8 mouse cellular contexts compared by ENCODE assay signal in genomic region chr2:128817786-128818681, GRCm38 (mm10). TPM values are rescaled to one million over a fixed set of nuclear protein-coding genes. Genes with fewer than 3 reads are reported as not detected.
DNase-seq lines count a peak whose midpoint lies in the region; ATAC-seq and TF ChIP-seq lines count a peak whose summit lies in the region.

TSS of gene Tmem87b (plus strand) at chr2:128818118.

- peak within 1 kb of the TSS; percentile 91 for H3K4me3 ChIP-seq in bone marrow macrophage, adult 2 months (ENCODE audit: insufficient read depth, low read length)
- H3K4me3 ChIP-seq in embryonic fibroblast, embryonic 13.5 days (ENCODE audit: insufficient read depth, low read length) = peak within 1 kb of the TSS; percentile 83
- peak within 1 kb of the TSS; percentile 57 for H3K4me3 ChIP-seq in kidney, embryonic 14.5 days (ENCODE audit: low read length)
- peak within 1 kb of the TSS; percentile 73 for H3K4me3 ChIP-seq in limb, embryonic 15.5 days

- no peaks in the 10 kb centered on the region for H3K27me3 ChIP-seq in kidney, embryonic 14.5 days (ENCODE audit: control insufficient read depth, insufficient read depth, low read length)
- H3K27me3 ChIP-seq in limb, embryonic 15.5 days = no peaks in the 10 kb centered on the region

- TF ChIP-seq CTCF in bone marrow macrophage, adult 2 months (IDR thresholded peaks at IDR 0.05; ENCODE audit: low read depth, low read length) = no peak
- TF ChIP-seq CTCF in embryonic fibroblast, embryonic 13.5 days (IDR thresholded peaks at IDR 0.05; ENCODE audit: borderline replicate concordance, insufficient read depth, low read length) = no peak

- no peaks in the 10 kb centered on the region for H3K36me3 ChIP-seq in kidney, embryonic 14.5 days (ENCODE audit: control insufficient read depth, insufficient read depth, low read length)
- H3K36me3 ChIP-seq in limb, embryonic 15.5 days = no peaks in the 10 kb centered on the region

- no peak; the same call in 1 of the 2 replicates for TF ChIP-seq POLR2A in bone marrow macrophage, adult 2 months (IDR thresholded peaks at IDR 0.05; ENCODE audit: borderline replicate concordance, low read depth, low read length)
- TF ChIP-seq POLR2A in embryonic fibroblast, embryonic 13.5 days (IDR thresholded peaks at IDR 0.05; ENCODE audit: low read depth, low read length) = peak; percentile 89

- H3K4me2 ChIP-seq in kidney, embryonic 14.5 days (replicated peaks; ENCODE audit: low read depth, low read length) = peak within 1 kb of the TSS; percentile 58
- H3K4me2 ChIP-seq in limb, embryonic 15.5 days = peak within 1 kb of the TSS; percentile 71

- ATAC-seq in kidney, embryonic 14.5 days (ENCODE audit: low FRiP score, low TSS enrichment) = peak; percentile 95
- ATAC-seq in limb, embryonic 15.5 days (ENCODE audit: insufficient number of reproducible peaks, low FRiP score, low TSS enrichment, low read depth) = peak; percentile 93

- WGBS in kidney, embryonic 14.5 days = under 1% methylated on average over 52 of the region's 59 CpGs
- WGBS in limb, embryonic 15.5 days = under 1% methylated on average over 59 of the region's 59 CpGs

- peak; percentile 95 for DNase-seq in A20 (ENCODE audit: low read depth, low spot score)
- DNase-seq in heart, adult 9 months (ENCODE audit: low spot score in 2 of 2) = peak; percentile 94 to 95
- peak; percentile 84 to 94 for DNase-seq in monocyte, adult 2 months (ENCODE audit: low read depth in 1 of 2, low spot score in 2 of 2)
- peak; percentile 90 to 93 for DNase-seq in spleen, postnatal 36 days (ENCODE audit: low spot score in 2 of 2)

- H3K9me3 ChIP-seq in kidney, embryonic 14.5 days (ENCODE audit: control insufficient read depth, low read length) = no peaks in the 10 kb centered on the region
- H3K9me3 ChIP-seq in limb, embryonic 15.5 days = no peaks in the 10 kb centered on the region

- H3K9ac ChIP-seq in kidney, embryonic 14.5 days (ENCODE audit: low read depth, low read length) = peak within 1 kb of the TSS; percentile 74
- peak within 1 kb of the TSS; percentile 73 for H3K9ac ChIP-seq in limb, embryonic 15.5 days

- peaks cover 17% of the 10 kb centered on the region for H3K4me1 ChIP-seq in bone marrow macrophage, adult 2 months (ENCODE audit: control insufficient read depth, insufficient read depth, low read length)
- H3K4me1 ChIP-seq in embryonic fibroblast, embryonic 13.5 days (ENCODE audit: control insufficient read depth, insufficient read depth, low read length) = no peaks in the 10 kb centered on the region; the same call in 1 of the 2 replicates
- H3K4me1 ChIP-seq in kidney, embryonic 14.5 days (ENCODE audit: control insufficient read depth, insufficient read depth, low read length) = peaks cover 10% of the 10 kb centered on the region; the same call in 1 of the 2 replicates
- peaks cover 11% of the 10 kb centered on the region; the same call in 1 of the 2 replicates for H3K4me1 ChIP-seq in limb, embryonic 15.5 days

- H3K27ac ChIP-seq in bone marrow macrophage, adult 2 months (ENCODE audit: insufficient read depth, low read depth, low read length) = peak within 1 kb of the TSS; percentile 98
- H3K27ac ChIP-seq in embryonic fibroblast, embryonic 13.5 days (ENCODE audit: insufficient read depth, low read length) = peak within 1 kb of the TSS; percentile 60
- H3K27ac ChIP-seq in kidney, embryonic 14.5 days (ENCODE audit: low read depth, low read length) = peak within 1 kb of the TSS; percentile 89
- H3K27ac ChIP-seq in limb, embryonic 15.5 days = peak within 1 kb of the TSS; percentile 93

RNA-seq across cellular contexts. Expression of gene Tmem87b, which starts in this region (rescaled TPM):
- 57.6 and 61.0 TPM in 2 replicates for polyA plus RNA-seq in bone marrow macrophage, adult 2 months (2012; ENCODE audit: insufficient read depth, insufficient read length, missing spikeins)
- 26.8 and 27.2 TPM in 2 replicates for polyA plus RNA-seq in embryonic fibroblast, embryonic 13.5 days (2011; ENCODE audit: insufficient read length, low read depth, missing spikeins)
- polyA plus RNA-seq in kidney, embryonic 14.5 days (2014; fragmentation: Nextera tagmentation; extraction: Ambion mirVana) = 14.8 and 31.8 TPM in 2 replicates
- polyA plus RNA-seq in limb, embryonic 15.5 days (2015; fragmentation: Nextera tagmentation; extraction: Ambion mirVana) = 29.4 and 31.0 TPM in 2 replicates

Comparison
In these comparisons a context has a peak if more than half of its experiments do, and no peak if none do; other contexts are left out.
1. Peak in every context shown above with its lines: DNase-seq, ATAC-seq, H3K4me3 ChIP-seq and H3K27ac ChIP-seq.